Mouse (Mus musculus): Measurements from ENCODE around the gene Fam168a.
A peak's percentile ranks its signal among the peaks of the same experiment; 100 is the strongest.

Fam168a gene

DNA sequence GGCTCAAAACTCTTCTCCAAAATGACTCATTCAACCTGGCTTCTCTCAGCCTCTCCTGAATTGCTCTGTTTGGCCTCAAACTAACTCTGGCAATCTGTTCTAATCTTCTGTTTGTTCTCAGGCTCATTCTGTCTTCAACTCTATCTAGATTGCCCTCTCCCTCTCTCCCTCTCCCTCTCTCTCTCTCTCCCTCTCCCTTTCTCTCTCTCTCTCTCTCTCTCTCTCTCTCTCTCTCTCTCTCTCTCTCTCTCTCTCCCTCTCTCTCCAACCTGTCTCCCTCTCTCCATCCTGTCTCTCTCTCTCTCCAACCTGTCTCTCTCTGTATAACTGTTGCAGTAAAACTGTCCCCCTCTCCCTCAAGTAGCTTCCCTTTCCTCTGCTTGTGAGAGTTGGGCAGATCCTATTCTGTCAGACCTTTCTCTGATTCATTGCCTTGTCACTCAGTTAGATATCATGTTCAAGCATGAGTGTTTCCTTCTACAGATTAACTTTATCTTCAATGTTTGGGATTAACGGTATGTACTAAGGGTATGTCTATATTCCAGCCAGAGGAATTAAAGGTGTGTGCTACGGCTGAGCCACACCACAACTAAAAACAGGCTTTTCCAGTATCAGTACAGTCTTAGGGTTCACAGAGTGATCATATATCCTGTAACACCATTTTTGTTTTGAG, 64.4 kb downstream of the Fam168a start:
- DNase-seq (ENCODE audit: low read depth, low spot score): no peak

GRCm38 (mm10) chr7:100774189-100774588, 67.8 kb downstream of the Fam168a start:
- no peak for DNase-seq (ENCODE audit: low read depth, low spot score)

DNA sequence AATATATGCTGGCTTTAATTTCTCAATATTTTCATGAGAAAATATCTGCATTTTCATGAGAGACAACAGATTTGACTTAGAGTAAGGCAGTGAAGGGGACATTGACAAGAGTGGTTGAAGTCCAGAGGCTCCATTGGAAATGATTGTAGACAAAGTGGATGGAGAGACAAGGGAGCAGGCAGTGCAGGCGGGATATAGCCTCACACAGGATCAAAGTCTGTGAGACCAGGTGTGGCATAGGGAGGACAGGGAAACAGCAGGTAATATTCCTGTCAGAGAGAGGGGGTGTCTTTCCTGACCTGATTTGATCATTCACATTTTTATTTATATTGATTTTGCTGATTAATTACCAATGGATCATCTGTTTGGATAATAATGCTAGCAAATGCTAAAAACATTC, 69.4 kb downstream of the Fam168a start:
- no peak for DNase-seq (ENCODE audit: low read depth, low spot score)

GRCm38 (mm10) chr7:100780192-100780591, 73.8 kb downstream of the Fam168a start:
- DNase-seq (ENCODE audit: low read depth, low spot score): no peak

GRCm38 (mm10) chr7:100784650-100785049, 78.2 kb downstream of the Fam168a start:
- no peak for DNase-seq (ENCODE audit: low read depth, low spot score)

- no peak for DNase-seq (ENCODE audit: low read depth, low spot score)
These were observed 79.0 kb downstream of the Fam168a start for GRCm38 (mm10) chr7:100785426-100785825.

- DNase-seq (ENCODE audit: low read depth, low spot score): peak; percentile 54
These were observed 79.6 kb downstream of the Fam168a start for GRCm38 (mm10) chr7:100786078-100786477.

DNA sequence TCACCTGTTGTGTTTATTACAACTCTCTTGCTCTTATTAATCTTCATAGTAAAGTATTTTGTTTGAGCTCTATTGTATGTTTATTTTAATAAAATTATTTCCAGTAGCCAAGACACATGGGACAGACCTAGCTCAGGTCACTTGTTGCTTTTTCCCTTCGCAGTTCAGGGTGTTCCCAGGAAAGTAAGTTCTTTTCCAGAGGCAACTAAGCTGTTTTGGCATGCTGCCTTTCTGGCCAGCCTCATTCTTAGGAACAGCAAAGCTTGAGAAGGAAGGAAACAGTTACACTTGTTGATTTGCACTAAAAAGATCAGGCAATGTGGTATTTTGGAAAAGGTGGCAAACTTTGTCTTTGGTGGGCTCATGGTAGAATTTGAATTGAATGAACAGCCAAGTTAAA, 81.9 kb downstream of the Fam168a start:
- no peak for DNase-seq (ENCODE audit: low read depth, low spot score)

- DNase-seq (ENCODE audit: low read depth, low spot score): no peak
These were observed 92.4 kb downstream of the Fam168a start for GRCm38 (mm10) chr7:100798810-100799209.

- no peak for DNase-seq (ENCODE audit: low read depth, low spot score)
These were observed 99.0 kb downstream of the Fam168a start for GRCm38 (mm10) chr7:100805391-100805790.

DNA sequence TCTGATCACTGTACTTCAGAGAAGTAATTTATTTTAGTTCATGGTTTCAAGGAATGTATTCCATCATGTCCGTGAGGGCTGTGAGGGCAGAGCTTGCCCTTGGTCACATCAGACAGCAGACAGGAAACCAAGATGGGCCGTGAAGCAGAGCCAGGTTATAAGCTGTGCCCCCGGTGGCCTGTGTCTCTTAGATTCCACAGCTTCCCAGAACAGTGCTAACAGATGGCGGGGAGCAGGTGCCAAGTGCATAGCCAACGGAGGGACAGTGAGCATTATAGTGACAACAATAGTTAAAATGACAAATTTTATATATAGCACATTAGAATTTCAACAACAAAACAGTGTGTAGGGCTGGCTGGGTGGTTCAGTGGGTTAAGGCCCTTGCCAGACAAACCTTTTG, 105.5 kb downstream of the Fam168a start:
- no peak for DNase-seq (ENCODE audit: low read depth, low spot score)

DNA sequence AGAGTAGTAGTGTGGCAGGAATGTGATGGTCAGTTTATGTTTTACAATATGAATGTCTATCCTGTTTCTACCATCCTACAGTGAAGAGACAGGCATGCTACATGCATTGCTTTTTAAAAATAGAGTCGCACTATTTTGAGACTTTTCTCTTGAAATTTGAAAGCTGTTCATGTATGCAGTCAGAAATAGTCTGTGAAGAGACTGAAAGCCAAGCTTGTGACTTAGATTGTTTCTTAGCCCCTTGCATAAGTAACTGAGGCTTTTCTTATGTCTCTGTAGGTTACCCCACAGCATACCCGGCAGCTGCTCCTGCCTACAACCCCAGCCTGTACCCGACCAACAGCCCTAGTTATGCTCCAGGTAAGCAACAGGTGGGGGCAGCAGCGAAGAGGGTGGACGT, 106.2 kb downstream of the Fam168a start:
- DNase-seq (ENCODE audit: low read depth, low spot score): no peak

DNA sequence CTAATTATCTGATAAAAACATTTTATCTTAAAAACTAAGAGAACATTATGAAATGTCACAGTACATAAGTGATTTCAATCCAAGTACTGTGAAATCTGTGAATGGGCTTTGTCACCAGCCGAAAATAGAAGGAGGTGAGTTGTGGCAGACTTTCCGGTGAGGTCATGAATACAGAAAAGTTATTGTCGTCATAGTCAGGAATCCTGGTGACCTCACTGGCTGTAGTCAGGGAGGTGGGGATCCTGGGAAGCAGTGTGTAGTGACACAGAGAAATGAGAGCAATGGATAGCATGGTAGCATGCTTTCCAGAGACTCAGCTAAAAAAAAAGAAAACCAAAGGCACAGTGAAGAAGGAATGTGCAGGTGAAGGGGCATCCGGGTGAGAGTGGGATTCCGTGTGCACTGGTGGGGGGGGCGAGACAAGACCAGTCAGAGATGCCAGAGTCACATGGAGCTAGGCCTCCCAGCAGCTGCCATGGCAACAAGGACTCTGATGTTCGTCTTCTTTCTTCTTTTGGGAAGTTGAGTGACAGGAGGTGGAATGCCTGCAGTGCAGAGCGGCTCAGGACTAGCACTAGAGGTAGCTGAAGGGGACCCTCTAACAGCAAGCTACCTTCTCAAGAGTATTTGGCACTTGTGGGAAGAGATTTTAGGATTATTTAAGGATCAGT, 109.6 kb downstream of the Fam168a start:
- no peak for DNase-seq (ENCODE audit: low read depth, low spot score)

DNA sequence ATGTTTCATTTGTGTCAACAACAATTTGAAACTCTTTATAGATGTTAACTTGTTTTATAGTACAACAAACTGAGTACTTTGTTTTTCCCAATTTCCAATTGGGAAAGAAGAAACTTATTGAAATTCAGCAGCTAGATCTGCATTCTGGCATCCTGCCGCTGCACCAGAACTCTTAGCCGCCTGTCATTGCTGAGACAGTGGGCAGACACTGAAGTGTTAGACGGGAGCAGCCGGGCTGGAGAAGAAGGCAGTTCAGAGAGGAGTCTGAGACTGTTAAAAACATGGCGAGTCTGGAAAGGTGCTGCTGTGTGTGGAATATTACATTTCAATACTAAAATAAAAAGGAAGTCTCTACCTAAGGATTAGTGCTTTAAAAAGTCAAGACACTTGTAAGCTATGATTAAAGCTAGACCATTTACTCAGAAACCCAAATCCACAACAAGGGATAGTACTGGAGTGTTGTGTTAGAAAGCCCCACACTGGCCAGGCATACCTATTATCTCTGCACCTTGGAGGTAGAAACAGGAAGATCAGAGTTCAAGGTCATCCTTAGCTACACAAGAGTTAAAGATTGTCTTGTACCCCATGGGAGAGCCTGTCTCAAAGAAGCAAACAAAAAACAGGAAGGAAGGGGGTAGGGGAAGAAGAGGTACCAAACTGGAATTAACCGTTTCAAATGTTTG, 110.5 kb downstream of the Fam168a start:
- no peak for DNase-seq (ENCODE audit: low read depth, low spot score)

- DNase-seq (ENCODE audit: low read depth, low spot score): no peak
These were observed 111.0 kb downstream of the Fam168a start for GRCm38 (mm10) chr7:100817442-100817760.

GRCm38 (mm10) chr7:100818401-100819064, 112.1 kb downstream of the Fam168a start:
- no peak for DNase-seq (ENCODE audit: low read depth, low spot score)

DNA sequence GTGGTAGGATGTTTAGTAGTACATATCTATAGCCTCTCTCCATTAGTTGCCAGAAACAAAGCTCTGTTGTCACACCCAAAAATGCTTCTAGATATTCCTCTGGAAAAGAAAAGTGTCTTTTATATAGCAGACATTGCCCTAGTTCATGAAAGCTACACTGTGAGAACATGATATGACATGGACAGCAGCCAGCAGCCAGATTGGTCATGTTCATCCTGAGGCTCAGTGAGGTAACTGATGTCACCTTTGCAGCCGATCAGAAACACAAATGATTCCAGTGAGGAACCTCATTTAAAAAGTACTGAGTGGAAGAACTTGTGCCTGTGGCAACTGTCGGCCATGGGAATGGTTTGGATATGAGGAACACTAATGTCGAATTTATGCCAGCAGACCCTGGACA, 118.2 kb downstream of the Fam168a start:
- no peak for DNase-seq (ENCODE audit: low read depth, low spot score)

- no peak for DNase-seq (ENCODE audit: low read depth, low spot score)
These were observed 122.1 kb downstream of the Fam168a start for GRCm38 (mm10) chr7:100828549-100828948.

GRCm38 (mm10) chr7:100833859-100834258, 127.4 kb downstream of the Fam168a start:
- DNase-seq (ENCODE audit: low read depth, low spot score): no peak

- no peak for DNase-seq (ENCODE audit: low read depth, low spot score)
These were observed 128.7 kb downstream of the Fam168a start for GRCm38 (mm10) chr7:100835168-100835567.

DNA sequence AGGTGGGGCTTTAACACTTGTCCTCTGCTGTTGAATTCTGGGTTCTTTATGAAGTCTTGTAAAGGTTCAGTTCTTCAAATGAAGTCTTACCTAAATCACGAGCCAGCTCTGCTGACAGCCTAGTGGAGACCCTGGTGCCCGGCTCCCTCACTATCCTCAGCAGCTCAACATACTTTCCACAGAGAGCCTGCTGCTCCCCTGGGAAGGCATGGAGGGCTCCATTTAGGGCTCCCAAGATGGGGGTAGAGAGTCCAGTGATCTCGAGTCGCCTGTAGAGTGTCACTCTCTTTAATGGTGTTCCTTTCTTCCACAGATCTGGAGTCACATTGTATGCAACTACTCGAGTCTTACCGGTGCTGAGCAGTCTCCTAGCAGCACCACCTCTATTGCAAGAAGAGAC, 129.3 kb downstream of the Fam168a start:
- DNase-seq (ENCODE audit: low read depth, low spot score): no peak

- DNase-seq (ENCODE audit: low read depth, low spot score): no peak
These were observed 130.2 kb downstream of the Fam168a start for GRCm38 (mm10) chr7:100836657-100837056.

DNA sequence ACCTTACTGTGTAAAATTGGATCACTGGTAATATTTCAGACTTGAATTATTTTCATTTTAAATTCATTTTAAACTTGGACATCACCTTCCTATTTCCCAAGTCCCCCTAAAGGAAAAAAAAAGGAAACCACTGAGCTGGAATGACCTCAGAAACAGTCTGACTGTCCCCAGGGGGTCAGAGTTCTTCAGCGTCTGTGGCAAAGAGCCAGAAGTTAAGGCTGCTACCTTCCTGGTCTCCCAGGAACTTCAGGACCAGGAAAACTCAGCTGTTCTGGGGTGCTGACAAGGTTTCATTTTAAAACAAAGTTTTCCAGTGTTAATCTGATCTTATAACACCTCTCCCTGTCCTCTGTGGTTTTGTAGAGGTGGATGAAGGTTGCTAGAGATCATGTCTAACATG, 131.3 kb downstream of the Fam168a start:
- no peak for DNase-seq (ENCODE audit: low read depth, low spot score)
